Mouse (Mus musculus) central nervous system, embryonic 11.5 days (tissue): ENCODE results near the gene Gm21103. TPM values are rescaled to one million over a fixed set of nuclear protein-coding genes. Genes with fewer than 3 reads are reported as not detected.

ENCODE experiments used
- polyA plus RNA-seq: library from polyadenylated mRNA; depleted of rRNA; stranded (reverse); fragments of >200 nt; gene quantifications from 2 replicates; pipeline ENCODE4 v1.2.3, GENCODE M21; 2012; rRNA removed

Gm21103 gene
- not detected in 2 replicates for polyA plus RNA-seq

DNA sequence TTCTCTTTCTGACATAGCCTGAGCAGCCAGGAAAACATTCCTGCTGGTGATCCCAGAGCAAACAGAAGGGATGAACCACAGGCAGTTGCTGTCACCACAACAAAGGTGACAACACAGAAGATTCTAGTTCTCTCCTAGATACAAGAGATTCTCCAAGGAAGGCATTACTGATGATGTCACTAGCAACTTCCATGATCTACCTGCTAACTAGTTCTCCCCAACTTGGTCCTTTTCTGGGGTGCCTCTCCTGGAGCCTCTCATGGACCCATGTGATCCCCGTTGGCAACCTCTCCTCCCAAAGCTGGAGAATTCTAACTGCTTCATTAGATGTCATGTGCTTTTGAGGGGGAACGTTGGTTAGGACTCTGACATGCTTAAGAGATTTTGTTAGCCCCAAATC lies at the start of gene Gm21103:
TSS of gene Gm21103 (minus strand) at position 101 of the 400 bp plus-strand sequence.

DNA sequence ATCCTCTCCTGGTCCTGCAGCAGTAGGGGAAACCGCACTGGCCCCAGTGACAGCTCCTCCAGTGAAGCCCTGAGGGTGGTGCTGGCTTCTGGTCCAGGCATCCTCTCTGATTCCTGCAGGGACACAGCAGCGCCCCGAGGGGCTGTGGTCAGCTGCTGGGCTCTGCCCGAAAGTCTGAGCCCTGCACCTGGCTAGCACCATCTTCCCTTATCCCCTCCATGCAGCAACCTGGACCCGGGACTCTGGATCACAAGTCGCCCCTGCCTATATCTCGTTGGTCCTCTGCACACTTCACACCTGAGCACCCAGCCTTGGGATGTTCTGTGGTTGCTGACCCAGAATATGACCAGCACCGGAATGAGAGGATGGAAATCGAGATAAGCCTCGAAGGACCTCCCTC lies 38.9 kb upstream of the Gm21103 start, which contains the start of gene Gm3618:
TSS of gene Gm3618 (minus strand) at position 101 of the 400 bp plus-strand sequence.

DNA sequence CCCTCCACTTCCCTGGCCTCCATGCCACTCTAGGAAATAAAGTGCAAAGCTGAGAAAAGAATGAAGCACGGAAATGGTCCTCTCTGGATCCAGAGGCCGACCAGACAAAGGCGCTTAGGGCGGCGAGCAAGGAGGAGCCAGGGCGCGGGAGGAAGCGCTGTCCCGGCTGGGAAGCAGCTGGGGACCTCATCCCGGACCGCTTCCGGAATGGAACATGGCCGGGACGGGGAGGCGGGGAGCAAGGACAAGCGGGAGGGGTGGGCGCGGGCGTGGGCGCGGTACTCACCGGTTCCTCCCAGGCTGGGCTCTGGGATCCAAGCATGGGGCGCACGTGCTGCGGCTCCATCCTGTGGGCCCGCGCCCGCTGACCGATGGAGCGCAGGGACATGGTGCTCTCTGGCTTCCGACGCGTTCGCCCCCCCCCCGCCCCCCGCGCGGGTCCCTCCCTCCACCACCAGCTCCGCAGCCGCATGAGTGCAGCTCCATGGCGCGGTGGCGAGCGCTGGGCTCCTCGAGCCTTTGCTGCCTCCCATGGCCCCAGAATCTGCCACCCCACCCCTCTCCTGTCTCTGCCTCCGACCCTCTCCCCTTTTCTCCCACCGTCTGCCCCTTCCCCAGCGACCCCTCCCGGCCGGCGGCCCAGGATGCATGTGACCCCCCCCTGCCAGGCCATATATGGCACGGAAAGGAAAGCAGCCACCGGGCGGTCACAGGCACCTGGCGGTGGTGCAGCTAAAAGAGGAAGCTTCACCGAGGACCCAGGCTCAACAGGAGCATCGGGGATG lies 17.5 kb downstream of the Gm21103 start, which contains the start of gene Gm3411:
TSS of gene Gm3411 (minus strand) at position 320 of the 785 bp plus-strand sequence.

Other genes with a start within 250 kb of the Gm21103 start
- gene Gm6337, start 246.6 kb downstream of the Gm21103 start, polyA plus RNA-seq, result not detected in 2 replicates
- gene Gm8206, start 210.9 kb downstream of the Gm21103 start, polyA plus RNA-seq, result 1.1 TPM in 2 replicates
- gene Gm3468, start 196.2 kb downstream of the Gm21103 start, polyA plus RNA-seq, result 3.0 and 6.8 TPM in 2 replicates
- not detected in 2 replicates for gene Gm3476, start 179.0 kb downstream of the Gm21103 start, polyA plus RNA-seq
- gene Gm21560, start 85.6 kb downstream of the Gm21103 start, polyA plus RNA-seq, result not detected in 2 replicates
- gene Gm3411, start 17.6 kb downstream of the Gm21103 start, polyA plus RNA-seq, result 0.83 and 1.4 TPM in 2 replicates
- gene Gm3618, start 38.8 kb upstream of the Gm21103 start, polyA plus RNA-seq, result not detected in 2 replicates
- gene Gm16440, start 85.5 kb upstream of the Gm21103 start, polyA plus RNA-seq, result not detected in 2 replicates
- 1.2 and 3.1 TPM in 2 replicates for gene Gm3591, start 107.6 kb upstream of the Gm21103 start, polyA plus RNA-seq
- not detected in 2 replicates for gene Gm3594, start 139.8 kb upstream of the Gm21103 start, polyA plus RNA-seq
- not detected in 2 replicates for gene Gm8356, start 232.4 kb upstream of the Gm21103 start, polyA plus RNA-seq